Mouse (Mus musculus) B cell, adult 62 days (primary cell): Measurements from ENCODE around the gene Gm28308. TPM values are rescaled to one million over a fixed set of nuclear protein-coding genes. Genes with fewer than 3 reads are reported as not detected.

ENCODE experiments used
- total RNA-seq: library from RNA; stranded (reverse); gene quantifications from 4 replicates; pipeline ENCODE4 v1.2.4, GENCODE M21; 2023

Gm28308 gene
- not detected in 4 replicates for total RNA-seq

GRCm38 (mm10) chr6:52213119-52213986 is at the start of gene Gm28308, which contains the start of gene Hoxa3:
TSS of gene Gm28308 (minus strand) at chr6:52213339.
TSS of gene Hoxa3 (minus strand) at chr6:52213336.

GRCm38 (mm10) chr6:52260654-52261575 is 47.8 kb upstream of the Gm28308 start, which contains the start of gene Hoxa13:
TSS of gene Hoxa13 (minus strand) at chr6:52260880.

GRCm38 (mm10) chr6:52245757-52246142 is 32.6 kb upstream of the Gm28308 start, which contains the start of gene Hoxa11:
TSS of gene Hoxa11 (minus strand) at chr6:52245810.

GRCm38 (mm10) chr6:52240389-52241000 is 27.4 kb upstream of the Gm28308 start, which contains the start of gene Hoxa10:
TSS of gene Hoxa10 (minus strand) at chr6:52240854.

GRCm38 (mm10) chr6:52230516-52231165 is 17.5 kb upstream of the Gm28308 start, which contains the start of gene Hoxa9:
TSS of gene Hoxa9 (minus strand) at chr6:52231089.

GRCm38 (mm10) chr6:52221337-52221992 is 8.3 kb upstream of the Gm28308 start, which contains the start of gene Hoxa7:
TSS of gene Hoxa7 (minus strand) at chr6:52221854.

GRCm38 (mm10) chr6:52208072-52208867 is 4.9 kb downstream of the Gm28308 start, which contains the start of gene Hoxa6:
TSS of gene Hoxa6 (minus strand) at chr6:52208722.

GRCm38 (mm10) chr6:52204050-52204752 is 8.9 kb downstream of the Gm28308 start, which contains the start of gene Hoxa5:
TSS of gene Hoxa5 (minus strand) at chr6:52204587.

GRCm38 (mm10) chr6:52190906-52191810 is 22.0 kb downstream of the Gm28308 start, which contains the start of gene Hoxa4:
TSS of gene Hoxa4 (minus strand) at chr6:52191753.

GRCm38 (mm10) chr6:52177061-52177735 is 35.9 kb downstream of the Gm28308 start, which contains the start of gene 5730596B20Rik:
TSS of gene 5730596B20Rik (plus strand) at chr6:52177498.

GRCm38 (mm10) chr6:52164626-52165440 is 48.3 kb downstream of the Gm28308 start, which contains the start of gene Hoxa2:
TSS of gene Hoxa2 (minus strand) at chr6:52164831.

GRCm38 (mm10) chr6:52158276-52159051 is 54.7 kb downstream of the Gm28308 start, which contains the start of gene Hoxa1:
TSS of gene Hoxa1 (minus strand) at chr6:52158317.

